Comparison of ENCODE assay signal across 19 mouse cellular contexts in the genomic region with DNA sequence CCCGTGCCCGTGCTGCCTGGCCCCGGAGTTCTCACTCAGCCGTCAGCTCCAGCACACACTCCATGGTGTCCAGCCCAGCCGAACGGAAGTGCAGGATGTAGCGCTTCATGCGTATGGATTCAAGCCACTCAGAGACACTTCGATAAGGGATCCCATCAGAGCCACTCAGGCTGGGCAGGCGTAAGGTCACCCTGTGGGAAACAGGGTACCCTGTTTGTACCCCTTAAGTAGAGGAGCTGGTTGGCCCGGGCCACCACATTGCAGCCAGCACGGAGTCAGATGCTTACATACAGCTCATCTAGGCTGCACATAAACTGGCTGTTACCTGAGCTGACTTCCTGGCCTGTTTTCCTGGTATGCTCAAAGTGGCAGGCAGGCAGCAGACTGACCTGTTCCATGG. TPM values are rescaled to one million over a fixed set of nuclear protein-coding genes. Genes with fewer than 3 reads are reported as not detected.
DNase-seq lines count a peak whose midpoint lies in the region; ATAC-seq and TF ChIP-seq lines count a peak whose summit lies in the region.
"Had no signal": no experiment of that assay in that cellular context is flagged by ENCODE, and none has a peak within 500 bp of the region (broad histone marks: within the 10 kb centered on the region; RNA-seq: fewer than 3 reads in every experiment).

No protein-coding gene starts in this region.

- H3K27ac ChIP-seq in heart, embryonic 11.5 days (ENCODE audit: low read depth, low read length): peak overlapping the region; percentile 60
- no peak overlapping the region for H3K27ac ChIP-seq in liver, embryonic 11.5 days (ENCODE audit: low read depth, low read length)
- H3K27ac ChIP-seq in liver, embryonic 12.5 days: no peak overlapping the region
- H3K27ac ChIP-seq in embryonic fibroblast, embryonic 13.5 days (ENCODE audit: insufficient read depth, low read length): peak overlapping the region; percentile 12
- H3K27ac ChIP-seq: hindbrain, embryonic 13.5 days; liver, embryonic 13.5 days; neural tube, embryonic 13.5 days had no signal

- no peak overlapping the region for H3K4me3 ChIP-seq in heart, embryonic 11.5 days (ENCODE audit: low read depth, low read length)
- no peak overlapping the region for H3K4me3 ChIP-seq in liver, embryonic 11.5 days (ENCODE audit: low read depth, low read length)
- no peak overlapping the region for H3K4me3 ChIP-seq in liver, embryonic 12.5 days
- no peak overlapping the region for H3K4me3 ChIP-seq in embryonic fibroblast, embryonic 13.5 days (ENCODE audit: insufficient read depth, low read length)
- no peak overlapping the region for H3K4me3 ChIP-seq in myocyte
- H3K4me3 ChIP-seq: hindbrain, embryonic 13.5 days; liver, embryonic 13.5 days; neural tube, embryonic 13.5 days had no signal

- H3ac ChIP-seq in myocyte (ENCODE audit: control insufficient read depth, insufficient read length): no peak overlapping the region

- H3K79me2 ChIP-seq in myocyte (ENCODE audit: control insufficient read depth, insufficient read depth): peaks cover 25% of the 10 kb centered on the region

- no peak overlapping the region for H3K4me2 ChIP-seq in heart, embryonic 11.5 days
- H3K4me2 ChIP-seq in liver, embryonic 11.5 days: no peak overlapping the region
- no peak overlapping the region for H3K4me2 ChIP-seq in liver, embryonic 12.5 days
- H3K4me2 ChIP-seq in myocyte (ENCODE audit: low read depth): no peak overlapping the region
- H3K4me2 ChIP-seq: hindbrain, embryonic 13.5 days; liver, embryonic 13.5 days; neural tube, embryonic 13.5 days had no signal

- H3K27me3 ChIP-seq in heart, embryonic 11.5 days (ENCODE audit: control insufficient read depth, insufficient read depth, low read length): no peaks in the 10 kb centered on the region
- H3K27me3 ChIP-seq in liver, embryonic 11.5 days (replicated peaks; ENCODE audit: control insufficient read depth, insufficient read depth, low read length): no peaks in the 10 kb centered on the region
- no peaks in the 10 kb centered on the region for H3K27me3 ChIP-seq in liver, embryonic 12.5 days (replicated peaks)
- H3K27me3 ChIP-seq in myocyte (ENCODE audit: control insufficient read depth, insufficient read depth, insufficient read length): no peaks in the 10 kb centered on the region
- H3K27me3 ChIP-seq: hindbrain, embryonic 13.5 days; liver, embryonic 13.5 days; neural tube, embryonic 13.5 days had no signal

- no peak for DNase-seq in heart, adult 9 months (ENCODE audit: low spot score in 2 of 2)
- DNase-seq in liver, embryonic 11.5 days (ENCODE audit: low spot score): peak; percentile 30
- DNase-seq in spleen, postnatal 36 days (ENCODE audit: low spot score in 2 of 2): no peak
- DNase-seq: adrenal gland, postnatal 36 days; cerebellum, postnatal 10 days; embryo, embryonic 11 days; kidney, adult 11 months; liver, embryonic 13.5 days; right cerebral cortex, postnatal 4 days; thymus, postnatal 36 days had no signal

- peaks cover 62% of the 10 kb centered on the region for H3K4me1 ChIP-seq in heart, embryonic 11.5 days (ENCODE audit: control insufficient read depth, insufficient read depth, low read length)
- peaks cover 23% of the 10 kb centered on the region for H3K4me1 ChIP-seq in liver, embryonic 11.5 days (replicated peaks; ENCODE audit: control insufficient read depth, insufficient read depth, low read length)
- peaks cover 24% of the 10 kb centered on the region for H3K4me1 ChIP-seq in liver, embryonic 12.5 days
- H3K4me1 ChIP-seq in embryonic fibroblast, embryonic 13.5 days (ENCODE audit: control insufficient read depth, insufficient read depth, low read length): peaks cover 24% of the 10 kb centered on the region

- no peaks in the 10 kb centered on the region for H3K9me3 ChIP-seq in heart, embryonic 11.5 days (replicated peaks; ENCODE audit: control insufficient read depth, low read length)
- no peaks in the 10 kb centered on the region for H3K9me3 ChIP-seq in liver, embryonic 11.5 days (ENCODE audit: control insufficient read depth, low read length)
- no peaks in the 10 kb centered on the region for H3K9me3 ChIP-seq in liver, embryonic 12.5 days (replicated peaks)
- H3K9me3 ChIP-seq: hindbrain, embryonic 13.5 days; liver, embryonic 13.5 days; neural tube, embryonic 13.5 days had no signal

- no peak for ATAC-seq in heart, embryonic 11.5 days (replicated peaks; ENCODE audit: insufficient number of reproducible peaks, low FRiP score, low TSS enrichment)
- ATAC-seq in liver, embryonic 11.5 days (replicated peaks; ENCODE audit: low FRiP score): no peak
- no peak for ATAC-seq in liver, embryonic 12.5 days
- ATAC-seq: activated CD4-positive, CD25-positive, alpha-beta regulatory T cell, adult 4 months; forebrain, embryonic 16.5 days had no signal

- no peak for TF ChIP-seq CTCF in embryonic fibroblast, embryonic 13.5 days (IDR thresholded peaks at IDR 0.05; ENCODE audit: borderline replicate concordance, insufficient read depth, low read length)

- WGBS in heart, embryonic 11.5 days (ENCODE audit: insufficient replicate concordance): 83% methylated on average over 12 of the region's 12 CpGs
- WGBS in liver, embryonic 11.5 days: 94% methylated on average over 12 of the region's 12 CpGs
- WGBS in liver, embryonic 12.5 days (ENCODE audit: insufficient replicate concordance): 84% methylated on average over 12 of the region's 12 CpGs

- no peak for TF ChIP-seq POLR2A in embryonic fibroblast, embryonic 13.5 days (IDR thresholded peaks at IDR 0.05; ENCODE audit: low read depth, low read length)
- TF ChIP-seq POLR2A in myocyte (IDR thresholded peaks at IDR 0.05; ENCODE audit: insufficient read length, low read depth): peak; percentile 41

- no peak overlapping the region for H3K9ac ChIP-seq in heart, embryonic 11.5 days (ENCODE audit: low read depth, low read length)
- no peak overlapping the region for H3K9ac ChIP-seq in liver, embryonic 11.5 days (ENCODE audit: low read depth, low read length)
- H3K9ac ChIP-seq in liver, embryonic 12.5 days: no peak overlapping the region
- H3K9ac ChIP-seq: hindbrain, embryonic 13.5 days; liver, embryonic 13.5 days; neural tube, embryonic 13.5 days had no signal

- H3K36me3 ChIP-seq in heart, embryonic 11.5 days (ENCODE audit: control insufficient read depth, insufficient read depth, low read length): peaks cover 40% of the 10 kb centered on the region
- peaks cover 22% of the 10 kb centered on the region for H3K36me3 ChIP-seq in liver, embryonic 11.5 days (ENCODE audit: control insufficient read depth, insufficient read depth, low read length)
- peaks cover 62% of the 10 kb centered on the region for H3K36me3 ChIP-seq in liver, embryonic 12.5 days
- H3K36me3 ChIP-seq in myocyte (ENCODE audit: control insufficient read depth, insufficient read depth): peaks cover 54% of the 10 kb centered on the region

TF ChIP-seq in myocyte, 11 proteins besides CTCF, POLR2A, EP300 and RAD21:
- TF ChIP-seq TCF12 (IDR thresholded peaks at IDR 0.05; ENCODE audit: insufficient read depth, poor library complexity, severe bottlenecking) (no peak), POLR2AphosphoS2 (IDR thresholded peaks at IDR 0.05; ENCODE audit: insufficient read length, low read depth) (peak; percentile 67)

RNA-seq across cellular contexts. Expression of gene Zyx, which starts 9.5 kb away (rescaled TPM):
- polyA plus RNA-seq in heart, embryonic 11.5 days (2014; fragmentation: Nextera tagmentation; extraction: Ambion mirVana): 159 and 177 TPM in 2 replicates
- polyA plus RNA-seq in liver, embryonic 11.5 days (2014; fragmentation: Nextera tagmentation; extraction: Ambion mirVana): 113 TPM in 2 replicates
- 66.3 and 66.5 TPM in 2 replicates for polyA plus RNA-seq in liver, embryonic 12.5 days (2016; fragmentation: Nextera tagmentation; extraction: Ambion mirVana)
- 250 and 305 TPM in 2 replicates for polyA plus RNA-seq in embryonic fibroblast, embryonic 13.5 days (2011; ENCODE audit: insufficient read length, low read depth, missing spikeins)
- 467 TPM for polyA plus RNA-seq in myocyte (2012; fragmentation: generic; extraction: Trizol)

RNA-seq across cellular contexts. Expression of gene Epha1, which starts 14.2 kb away (rescaled TPM):
- polyA plus RNA-seq in heart, embryonic 11.5 days (2014; fragmentation: Nextera tagmentation; extraction: Ambion mirVana): 1.7 and 2.3 TPM in 2 replicates
- 1.1 and 1.4 TPM in 2 replicates for polyA plus RNA-seq in liver, embryonic 11.5 days (2014; fragmentation: Nextera tagmentation; extraction: Ambion mirVana)
- 2.6 and 3.4 TPM in 2 replicates for polyA plus RNA-seq in liver, embryonic 12.5 days (2016; fragmentation: Nextera tagmentation; extraction: Ambion mirVana)
- polyA plus RNA-seq in embryonic fibroblast, embryonic 13.5 days (2011; ENCODE audit: insufficient read length, low read depth, missing spikeins): 2.1 and 5.2 TPM in 2 replicates
- polyA plus RNA-seq in myocyte (2012; fragmentation: generic; extraction: Trizol): 6.3 TPM

RNA-seq across cellular contexts. Expression of gene Fam131b, which starts 34.5 kb away (rescaled TPM):
- 0.23 and 0.25 TPM in 2 replicates for polyA plus RNA-seq in heart, embryonic 11.5 days (2014; fragmentation: Nextera tagmentation; extraction: Ambion mirVana)
- polyA plus RNA-seq in liver, embryonic 11.5 days (2014; fragmentation: Nextera tagmentation; extraction: Ambion mirVana): 0.04 and 0.08 TPM in 2 replicates
- not detected in 2 replicates for polyA plus RNA-seq in liver, embryonic 12.5 days (2016; fragmentation: Nextera tagmentation; extraction: Ambion mirVana)
- 5.7 and 6.7 TPM in 2 replicates for polyA plus RNA-seq in embryonic fibroblast, embryonic 13.5 days (2011; ENCODE audit: insufficient read length, low read depth, missing spikeins)
- 4.2 TPM for polyA plus RNA-seq in myocyte (2012; fragmentation: generic; extraction: Trizol)
- polyA plus RNA-seq: activated CD4-positive, CD25-positive, alpha-beta regulatory T cell, adult 4 months had no signal

RNA-seq across cellular contexts. Expression of gene Tas2r143, which starts 41.1 kb away (rescaled TPM):
- not detected in 2 replicates for polyA plus RNA-seq in heart, embryonic 11.5 days (2014; fragmentation: Nextera tagmentation; extraction: Ambion mirVana)
- not detected in 2 replicates for polyA plus RNA-seq in liver, embryonic 11.5 days (2014; fragmentation: Nextera tagmentation; extraction: Ambion mirVana)
- polyA plus RNA-seq in liver, embryonic 12.5 days (2016; fragmentation: Nextera tagmentation; extraction: Ambion mirVana): not detected in 2 replicates
- polyA plus RNA-seq in embryonic fibroblast, embryonic 13.5 days (2011; ENCODE audit: insufficient read length, low read depth, missing spikeins): not detected in 2 replicates
- not detected for polyA plus RNA-seq in myocyte (2012; fragmentation: generic; extraction: Trizol)
- polyA plus RNA-seq: activated CD4-positive, CD25-positive, alpha-beta regulatory T cell, adult 4 months; forebrain, embryonic 16.5 days; hindbrain, embryonic 13.5 days; liver, embryonic 13.5 days; midbrain, postnatal 0 days; neural tube, embryonic 13.5 days had no signal

RNA-seq across cellular contexts. Expression of gene Tas2r135, which starts 46.3 kb away (rescaled TPM):
- polyA plus RNA-seq in heart, embryonic 11.5 days (2014; fragmentation: Nextera tagmentation; extraction: Ambion mirVana): not detected in 2 replicates
- polyA plus RNA-seq in liver, embryonic 11.5 days (2014; fragmentation: Nextera tagmentation; extraction: Ambion mirVana): not detected in 2 replicates
- not detected in 2 replicates for polyA plus RNA-seq in liver, embryonic 12.5 days (2016; fragmentation: Nextera tagmentation; extraction: Ambion mirVana)
- polyA plus RNA-seq in embryonic fibroblast, embryonic 13.5 days (2011; ENCODE audit: insufficient read length, low read depth, missing spikeins): not detected in 2 replicates
- polyA plus RNA-seq in myocyte (2012; fragmentation: generic; extraction: Trizol): not detected
- polyA plus RNA-seq: forebrain, embryonic 16.5 days; hindbrain, embryonic 13.5 days; liver, embryonic 13.5 days; midbrain, postnatal 0 days; neural tube, embryonic 13.5 days had no signal

Comparison
In these comparisons a context has a peak if more than half of its experiments do, and no peak if none do; other contexts are left out.
1. H3K27ac ChIP-seq: peak in heart, embryonic 11.5 days (single experiment) and embryonic fibroblast, embryonic 13.5 days (single experiment); none in liver, embryonic 11.5 days (single experiment) and liver, embryonic 12.5 days (single experiment).